Mouse (Mus musculus) small intestine, adult 10 weeks (tissue): Measurements from ENCODE around the gene Ezr. TPM values are rescaled to one million over a fixed set of nuclear protein-coding genes. Genes with fewer than 3 reads are reported as not detected.

Source experiments
- polyA plus RNA-seq: library from polyadenylated mRNA; stranded (reverse); fragments of 350-450 nt; fragmentation: Illumina TruSeq; extraction: RNeasy Lipid Tissue Mini Kit (QIAGEN cat#74804); gene quantifications from one replicate; pipeline ENCODE4 v1.2.3, GENCODE M21; 2014; ENCODE audit warnings: low replicate concordance

Ezr gene
- 345 TPM for polyA plus RNA-seq

DNA sequence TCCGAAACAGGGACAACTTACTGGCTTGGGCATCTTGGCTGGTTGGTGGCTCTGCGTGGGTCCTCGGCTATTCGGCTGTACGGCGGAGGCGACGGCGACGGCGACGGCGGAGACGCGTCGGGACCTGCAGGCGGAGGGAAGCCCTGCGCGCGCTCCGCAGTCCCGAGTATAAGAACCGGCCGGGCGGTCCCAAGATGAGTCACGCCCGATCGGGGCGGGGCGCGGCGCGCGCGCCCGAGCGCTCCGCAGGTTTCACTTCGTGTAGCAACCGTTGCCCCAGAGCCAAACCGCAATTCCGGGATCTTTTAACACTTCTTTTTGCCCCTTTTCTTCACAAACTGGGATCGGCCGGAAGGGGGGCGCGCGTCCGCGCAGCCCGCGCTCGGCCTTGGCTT lies at the start of gene Ezr:
Ezr (minus strand) TSS at position 174 of the 395 bp plus-strand sequence.

Other genes starting within 250 kb of the Ezr start
- gene Dynlt1c, start 181.1 kb downstream of the Ezr start, polyA plus RNA-seq: 21.1 TPM
- gene Dynlt1f, start 126.9 kb downstream of the Ezr start, polyA plus RNA-seq: 37.7 TPM
- gene Sytl3, start 123.7 kb downstream of the Ezr start, polyA plus RNA-seq: 2.0 TPM
- gene Rsph3b, start 165.9 kb upstream of the Ezr start, polyA plus RNA-seq: 35.3 TPM
- 7.7 TPM for gene Tagap1, start 178.4 kb upstream of the Ezr start, polyA plus RNA-seq
- gene Rnaset2b, start 187.8 kb upstream of the Ezr start, polyA plus RNA-seq: 210 TPM
- not detected for gene Gm49721, start 196.1 kb upstream of the Ezr start, polyA plus RNA-seq
- gene Gm1604a, start 242.8 kb upstream of the Ezr start, polyA plus RNA-seq: not detected